Mouse (Mus musculus): ENCODE data around the gene Gm42742. TPM values are rescaled to one million over a fixed set of nuclear protein-coding genes. Genes with fewer than 3 reads are reported as not detected.
A peak's percentile ranks its signal among the peaks of the same experiment; 100 is the strongest.

Gm42742 gene
- polyA plus RNA-seq, 1 experiment from 2014 or later, result 58.8 TPM

DNA sequence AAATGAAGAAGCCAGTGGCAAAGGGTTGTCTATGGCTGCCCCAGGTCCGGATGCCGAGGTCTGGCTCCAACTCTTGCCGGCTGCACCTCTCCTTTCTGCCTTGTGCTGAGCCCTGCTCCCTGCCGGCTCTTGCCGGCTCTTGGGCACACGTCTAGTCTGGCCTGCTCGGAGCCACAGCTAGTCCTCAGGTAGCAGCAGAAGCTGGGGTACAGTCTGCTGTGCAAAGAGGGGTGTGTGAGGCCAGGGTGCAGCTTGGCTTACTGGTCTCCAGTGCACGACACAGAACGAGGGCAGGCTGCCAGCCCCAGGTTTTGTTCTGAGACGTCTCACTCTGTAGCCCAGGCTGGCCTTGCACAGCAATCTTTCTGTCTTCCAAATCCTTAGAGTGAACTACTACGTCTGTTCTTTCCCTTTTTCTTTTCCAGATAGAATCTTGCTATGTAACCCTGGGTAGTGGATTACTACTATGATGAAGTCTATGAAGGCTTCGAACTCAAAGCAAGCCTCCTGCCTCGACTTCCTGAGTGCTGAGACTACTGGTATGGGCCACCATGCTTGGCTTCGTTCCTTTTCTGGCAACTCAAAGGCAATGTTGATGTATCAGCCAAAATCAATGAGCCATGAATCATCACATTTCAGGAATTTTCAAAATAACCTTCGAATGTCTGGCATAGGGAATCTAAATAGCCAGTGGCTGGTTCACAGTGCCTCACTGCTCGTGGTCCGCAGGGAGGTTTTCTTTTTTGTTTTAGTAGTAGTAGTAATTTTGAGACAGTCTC lies 11.4 kb downstream of the Gm42742 start:
- Histone ChIP-seq H3K9ac (ENCODE audit: low read length) (no peak overlapping the region; the same call in 1 of the 2 replicates), H3K27ac (ENCODE audit: low read depth, low read length) (no peak overlapping the region; the same call in 1 of the 2 replicates), H3K4me1 (ENCODE audit: control insufficient read depth, insufficient read depth, low read length) (no peaks in the 10 kb centered on the region), H3K9me3 (ENCODE audit: control insufficient read depth, low read length) (no peaks in the 10 kb centered on the region), H3K4me3 (ENCODE audit: low read depth, low read length) (no peak overlapping the region), H3K4me2 (no peak overlapping the region), H3K36me3 (ENCODE audit: control insufficient read depth, insufficient read depth, low read length) (no peaks in the 10 kb centered on the region), H3K27me3 (ENCODE audit: control insufficient read depth, insufficient read depth, low read length) (no peaks in the 10 kb centered on the region)
- 86% methylated on average over 17 of the region's 17 CpGs for WGBS
- ATAC-seq (ENCODE audit: low FRiP score) (no peak), DNase-seq (ENCODE audit: low spot score, missing footprints) (no peak)

DNA sequence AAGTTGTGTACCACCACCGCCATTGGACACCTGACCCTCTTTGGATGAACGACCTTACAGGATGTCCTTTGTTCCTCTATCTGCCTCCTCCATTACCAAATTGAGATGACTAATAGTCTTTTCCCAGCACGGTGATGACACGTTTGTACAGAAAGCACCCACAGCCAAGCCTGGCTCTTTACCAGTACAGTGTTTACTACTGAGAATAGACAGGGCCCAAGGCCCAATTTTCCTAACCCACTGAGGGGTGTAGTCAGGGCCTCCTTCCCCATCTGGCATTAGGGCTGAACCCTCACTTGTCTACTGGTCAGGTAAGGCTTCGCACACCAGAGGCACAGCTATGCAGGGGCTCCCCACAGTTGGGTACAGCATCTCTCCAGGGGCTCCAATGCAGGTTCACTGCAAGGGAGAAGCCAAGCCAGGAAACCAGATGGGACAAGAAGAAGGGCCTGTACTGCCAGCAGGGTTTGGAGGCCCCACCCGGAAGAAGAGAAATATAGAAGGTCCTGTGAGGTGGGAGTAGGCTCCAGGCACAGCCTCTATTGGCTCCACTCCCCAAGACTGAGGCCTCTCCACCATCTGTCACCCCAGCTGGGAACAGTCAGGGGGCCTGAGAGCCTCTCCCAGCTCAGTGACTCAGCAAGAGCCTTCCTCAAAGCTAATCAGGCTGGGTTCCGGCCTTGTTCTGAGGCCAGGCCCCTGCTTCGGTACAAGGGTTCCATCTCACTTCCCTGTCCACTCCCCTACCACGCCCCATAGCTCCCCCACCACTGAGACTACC lies 12.5 kb downstream of the Gm42742 start:
- ATAC-seq (ENCODE audit: low FRiP score), result peak; percentile 70

DNA sequence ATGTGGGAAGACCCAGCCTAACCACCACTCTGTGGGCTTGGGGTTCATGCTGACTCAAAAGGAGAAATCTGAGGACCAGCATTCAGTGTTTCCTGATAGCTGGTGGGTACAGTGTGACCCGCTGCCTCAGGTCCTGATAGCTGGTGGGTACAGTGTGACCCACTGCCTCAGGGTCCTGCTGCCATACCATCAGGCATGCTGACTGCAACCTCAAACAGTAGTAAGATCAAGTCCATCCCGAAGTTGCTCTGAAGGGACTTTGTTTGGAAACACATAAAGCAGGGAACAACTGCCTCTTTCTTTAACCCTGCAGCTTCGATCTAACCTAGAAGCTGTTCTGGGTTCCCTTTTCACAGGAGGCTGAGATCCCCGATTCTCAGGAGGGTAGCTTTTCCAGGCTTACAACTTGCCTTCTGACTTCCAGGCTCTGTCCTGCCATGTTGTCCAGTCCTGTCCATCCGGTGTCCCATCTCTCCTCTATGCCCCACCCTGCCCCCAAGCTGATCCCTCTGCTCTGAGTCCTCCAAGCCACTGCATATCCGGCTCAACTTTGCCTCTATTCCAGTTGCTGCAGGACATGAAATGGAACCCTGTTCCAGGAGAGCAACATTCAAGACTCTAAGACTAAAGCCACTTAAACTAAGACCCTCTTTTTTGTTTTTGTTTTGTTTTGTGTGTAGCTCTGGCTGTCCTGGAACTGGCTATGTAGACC lies 13.4 kb downstream of the Gm42742 start:
- Histone ChIP-seq H3K9me3 (ENCODE audit: control insufficient read depth, low read length) (no peaks in the 10 kb centered on the region), H3K27me3 (ENCODE audit: control insufficient read depth, insufficient read depth, low read length) (no peaks in the 10 kb centered on the region), H3K4me3 (ENCODE audit: low read depth, low read length) (no peak overlapping the region), H3K36me3 (ENCODE audit: control insufficient read depth, insufficient read depth, low read length) (no peaks in the 10 kb centered on the region), H3K4me1 (ENCODE audit: control insufficient read depth, insufficient read depth, low read length) (no peaks in the 10 kb centered on the region), H3K27ac (ENCODE audit: low read depth, low read length) (no peak overlapping the region), H3K9ac (ENCODE audit: low read length) (no peak overlapping the region), H3K4me2 (no peak overlapping the region)
- DNase-seq (ENCODE audit: low spot score, missing footprints) (no peak), ATAC-seq (ENCODE audit: low FRiP score) (no peak)
- WGBS, result 83% methylated on average over 6 of the region's 6 CpGs

More for the DNA sequence above, 12.5 kb downstream of the Gm42742 start:
- H3K4me1 ChIP-seq (ENCODE audit: control insufficient read depth, insufficient read depth, low read length), result no peaks in the 10 kb centered on the region
- WGBS, result 69% methylated on average over 9 of the region's 9 CpGs
- DNase-seq (ENCODE audit: low spot score, missing footprints), result no peak
- no peaks in the 10 kb centered on the region for H3K36me3 ChIP-seq (ENCODE audit: control insufficient read depth, insufficient read depth, low read length)
- H3K9ac ChIP-seq (ENCODE audit: low read length), result no peak overlapping the region
- H3K4me3 ChIP-seq (ENCODE audit: low read depth, low read length), result no peak overlapping the region
- H3K4me2 ChIP-seq, result no peak overlapping the region
- peak overlapping the region; percentile 56 for H3K27ac ChIP-seq (ENCODE audit: low read depth, low read length)
- no peaks in the 10 kb centered on the region for H3K27me3 ChIP-seq (ENCODE audit: control insufficient read depth, insufficient read depth, low read length)
- no peaks in the 10 kb centered on the region for H3K9me3 ChIP-seq (ENCODE audit: control insufficient read depth, low read length)

DNA sequence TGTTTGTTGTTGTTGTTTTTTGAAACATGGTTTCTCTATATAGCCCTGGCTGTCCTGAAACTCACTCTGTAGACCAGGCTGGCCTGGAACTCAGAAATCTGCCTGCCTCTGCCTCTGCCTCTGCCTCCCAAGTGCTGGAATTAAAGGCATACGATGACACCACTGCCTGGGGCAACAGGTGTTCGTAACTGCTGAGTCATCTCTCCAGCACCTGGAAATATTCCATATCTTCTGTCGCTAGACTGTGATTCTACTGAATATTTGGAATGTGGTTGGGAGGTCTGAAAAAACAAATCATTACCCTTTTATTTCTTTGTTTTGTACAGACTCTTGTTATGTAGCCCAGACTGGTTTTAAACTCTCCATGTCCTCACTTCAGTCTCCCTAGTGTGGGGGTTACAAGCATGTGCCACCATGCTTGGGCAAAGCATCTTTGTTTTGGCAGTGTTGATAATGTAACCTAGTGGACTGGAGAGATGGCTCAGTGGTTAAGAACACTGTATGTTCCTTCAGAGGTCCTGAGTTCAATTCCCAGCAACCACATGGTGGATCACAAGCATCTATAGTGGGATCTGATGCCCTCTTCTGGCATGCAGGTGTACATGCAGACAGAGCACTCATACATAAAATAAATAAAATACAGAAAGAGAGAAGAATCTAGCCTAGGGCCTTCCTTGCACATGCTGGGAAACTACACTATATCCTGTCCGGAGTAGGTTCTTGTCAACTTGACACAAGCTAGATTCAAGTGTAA lies 16.6 kb downstream of the Gm42742 start:
- no peak overlapping the region for H3K27ac ChIP-seq (ENCODE audit: low read depth, low read length)
- 92% methylated on average over 4 of the region's 4 CpGs for WGBS
- H3K4me3 ChIP-seq (ENCODE audit: low read depth, low read length), result no peak overlapping the region
- no peaks in the 10 kb centered on the region for H3K9me3 ChIP-seq (ENCODE audit: control insufficient read depth, low read length)
- H3K4me1 ChIP-seq (ENCODE audit: control insufficient read depth, insufficient read depth, low read length), result no peaks in the 10 kb centered on the region
- DNase-seq (ENCODE audit: low spot score, missing footprints) (no peak), ATAC-seq (ENCODE audit: low FRiP score) (no peak)
- H3K9ac ChIP-seq (ENCODE audit: low read length), result no peak overlapping the region
- H3K27me3 ChIP-seq (ENCODE audit: control insufficient read depth, insufficient read depth, low read length), result no peaks in the 10 kb centered on the region
- no peaks in the 10 kb centered on the region for H3K36me3 ChIP-seq (ENCODE audit: control insufficient read depth, insufficient read depth, low read length)
- no peak overlapping the region for H3K4me2 ChIP-seq

DNA sequence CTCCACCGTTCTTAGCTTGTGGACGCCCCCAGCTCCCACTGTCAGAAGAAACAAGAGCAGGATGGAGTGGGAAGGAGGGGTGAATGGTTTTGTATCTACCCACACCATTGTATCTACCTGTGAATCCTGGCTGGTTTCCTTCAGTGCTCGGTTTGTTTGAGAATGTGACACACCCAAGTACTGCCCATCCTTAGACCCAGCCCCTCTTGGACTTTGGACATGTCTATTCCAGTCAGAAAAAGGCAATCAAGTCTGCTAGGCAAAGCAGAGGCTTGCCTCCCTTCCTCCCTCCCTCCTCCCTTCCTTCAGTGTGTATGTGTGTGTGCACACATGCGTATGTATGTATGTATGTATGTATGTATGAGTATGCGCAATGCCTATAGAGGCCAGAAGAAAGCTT lies 17.3 kb downstream of the Gm42742 start:
- Histone ChIP-seq H3K36me3 (ENCODE audit: control insufficient read depth, insufficient read depth, low read length) (no peaks in the 10 kb centered on the region), H3K27ac (ENCODE audit: low read depth, low read length) (no peak overlapping the region), H3K4me1 (ENCODE audit: control insufficient read depth, insufficient read depth, low read length) (no peaks in the 10 kb centered on the region), H3K9ac (ENCODE audit: low read length) (no peak overlapping the region), H3K9me3 (ENCODE audit: control insufficient read depth, low read length) (no peaks in the 10 kb centered on the region), H3K4me2 (no peak overlapping the region), H3K27me3 (ENCODE audit: control insufficient read depth, insufficient read depth, low read length) (no peaks in the 10 kb centered on the region), H3K4me3 (ENCODE audit: low read depth, low read length) (no peak overlapping the region)
- DNase-seq (ENCODE audit: low spot score, missing footprints) (no peak), ATAC-seq (ENCODE audit: low FRiP score) (no peak)
- 88% methylated on average over 5 of the region's 5 CpGs for WGBS

GRCm38 (mm10) chr7:126999568-126999967 lies 21.3 kb downstream of the Gm42742 start:
- ATAC-seq (ENCODE audit: low FRiP score), result no peak
- Histone ChIP-seq H3K4me1 (ENCODE audit: control insufficient read depth, insufficient read depth, low read length) (no peaks in the 10 kb centered on the region), H3K27ac (ENCODE audit: low read depth, low read length) (no peak overlapping the region), H3K4me2 (no peak overlapping the region), H3K4me3 (ENCODE audit: low read depth, low read length) (no peak overlapping the region), H3K36me3 (ENCODE audit: control insufficient read depth, insufficient read depth, low read length) (no peaks in the 10 kb centered on the region), H3K9ac (ENCODE audit: low read length) (no peak overlapping the region), H3K9me3 (ENCODE audit: control insufficient read depth, low read length) (no peaks in the 10 kb centered on the region; the same call in 1 of the 2 replicates), H3K27me3 (ENCODE audit: control insufficient read depth, insufficient read depth, low read length) (no peaks in the 10 kb centered on the region)
- 85% methylated on average over 10 of the region's 10 CpGs for WGBS
- peak; percentile 70 for DNase-seq (ENCODE audit: low spot score, missing footprints)

DNA sequence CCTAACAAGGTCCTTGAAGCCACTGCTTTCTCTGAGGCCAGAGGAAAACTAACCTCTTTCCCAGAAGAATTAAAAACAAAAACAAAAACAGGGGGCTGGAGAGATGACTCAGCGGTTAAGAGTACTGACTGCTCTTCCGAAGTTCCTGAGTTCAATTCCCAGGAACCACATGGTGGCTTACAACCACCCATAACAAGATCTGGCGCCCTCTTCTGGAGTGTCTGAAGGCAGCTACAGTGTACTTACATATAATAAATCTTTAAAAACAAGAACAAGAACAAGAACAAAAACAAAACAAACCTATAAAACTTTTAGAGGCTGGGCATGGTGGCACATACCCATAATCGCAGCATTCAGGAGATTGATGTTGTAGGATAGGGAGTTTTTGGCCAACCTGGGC lies 24.4 kb downstream of the Gm42742 start:
- WGBS, result 79% methylated on average over 4 of the region's 4 CpGs
- no peak for ATAC-seq (ENCODE audit: low FRiP score)
- no peak overlapping the region for H3K4me3 ChIP-seq (ENCODE audit: low read depth, low read length)
- no peaks in the 10 kb centered on the region for H3K36me3 ChIP-seq (ENCODE audit: control insufficient read depth, insufficient read depth, low read length)
- H3K4me2 ChIP-seq, result no peak overlapping the region
- no peaks in the 10 kb centered on the region for H3K4me1 ChIP-seq (ENCODE audit: control insufficient read depth, insufficient read depth, low read length)
- no peak overlapping the region for H3K27ac ChIP-seq (ENCODE audit: low read depth, low read length)
- DNase-seq (ENCODE audit: low spot score, missing footprints), result no peak
- no peaks in the 10 kb centered on the region for H3K27me3 ChIP-seq (ENCODE audit: control insufficient read depth, insufficient read depth, low read length)
- H3K9ac ChIP-seq (ENCODE audit: low read length), result no peak overlapping the region
- no peaks in the 10 kb centered on the region; the same call in 1 of the 2 replicates for H3K9me3 ChIP-seq (ENCODE audit: control insufficient read depth, low read length)

- Histone ChIP-seq H3K4me3 (ENCODE audit: low read depth, low read length) (no peak overlapping the region), H3K27me3 (ENCODE audit: control insufficient read depth, insufficient read depth, low read length) (no peaks in the 10 kb centered on the region), H3K9me3 (ENCODE audit: control insufficient read depth, low read length) (no peaks in the 10 kb centered on the region), H3K27ac (ENCODE audit: low read depth, low read length) (no peak overlapping the region), H3K4me1 (ENCODE audit: control insufficient read depth, insufficient read depth, low read length) (no peaks in the 10 kb centered on the region), H3K36me3 (ENCODE audit: control insufficient read depth, insufficient read depth, low read length) (no peaks in the 10 kb centered on the region), H3K9ac (ENCODE audit: low read length) (no peak overlapping the region), H3K4me2 (no peak overlapping the region)
- WGBS, result 70% methylated on average over 8 of the region's 8 CpGs
- DNase-seq (ENCODE audit: low spot score, missing footprints) (no peak), ATAC-seq (ENCODE audit: low FRiP score) (no peak)
Measured at GRCm38 (mm10) chr7:126988816-126989215, 32.1 kb downstream of the Gm42742 start.

All from midbrain, embryonic 11.5 days (tissue).